Mouse (Mus musculus) left cerebral cortex, adult 11 months (tissue): ENCODE results near the gene Dnajc12.
"Not testable (repeated sequence)": the region's sequence is repeated elsewhere in the genome, so short reads cannot be mapped to it uniquely, and the experiment has no call there.

Experiments used
- DNase-seq: peaks from one replicate; pipeline ENCODE4 v3.0.0; 2022; ENCODE audit warnings: low spot score

Gene Dnajc12

GRCm38 (mm10) chr10:63386444-63386843, 4.2 kb downstream of the Dnajc12 start:
- DNase-seq: peak; percentile 72

GRCm38 (mm10) chr10:63386991-63387390, 4.7 kb downstream of the Dnajc12 start:
- no peak for DNase-seq

GRCm38 (mm10) chr10:63388948-63389347, 6.7 kb downstream of the Dnajc12 start:
- no peak for DNase-seq

GRCm38 (mm10) chr10:63396963-63397362, 14.7 kb downstream of the Dnajc12 start:
- DNase-seq: no peak

GRCm38 (mm10) chr10:63402731-63403504, 20.7 kb downstream of the Dnajc12 start:
- DNase-seq: no peak

- no peak for DNase-seq
Measured at GRCm38 (mm10) chr10:63403636-63404035, 21.4 kb downstream of the Dnajc12 start.

- DNase-seq: no peak
Measured at GRCm38 (mm10) chr10:63410162-63410956, 28.1 kb downstream of the Dnajc12 start.

- DNase-seq: not testable (repeated sequence)
Measured at GRCm38 (mm10) chr10:63411674-63412073, 29.4 kb downstream of the Dnajc12 start.

- DNase-seq: no peak
Measured at GRCm38 (mm10) chr10:63412756-63413155, 30.5 kb downstream of the Dnajc12 start.

GRCm38 (mm10) chr10:63415287-63415686, 33.0 kb downstream of the Dnajc12 start:
- no peak for DNase-seq

- no peak for DNase-seq
Measured at GRCm38 (mm10) chr10:63415850-63416249, 33.6 kb downstream of the Dnajc12 start.

GRCm38 (mm10) chr10:63417061-63417460, 34.8 kb downstream of the Dnajc12 start:
- DNase-seq: no peak

- DNase-seq: no peak
Measured at GRCm38 (mm10) chr10:63421739-63422735, 39.8 kb downstream of the Dnajc12 start, which contains the start of gene Gm7075. Gene Gm7075, minus strand, starts transcription at chr10:63421789.

- no peak for DNase-seq
Measured at GRCm38 (mm10) chr10:63422736-63422992, 40.4 kb downstream of the Dnajc12 start.

GRCm38 (mm10) chr10:63423591-63424474, 41.6 kb downstream of the Dnajc12 start:
- no peak for DNase-seq

- no peak for DNase-seq
Measured at GRCm38 (mm10) chr10:63424475-63424814, 42.2 kb downstream of the Dnajc12 start.

GRCm38 (mm10) chr10:63427146-63427545, 44.9 kb downstream of the Dnajc12 start:
- no peak for DNase-seq

- DNase-seq: no peak
Measured at GRCm38 (mm10) chr10:63428243-63429022, 46.2 kb downstream of the Dnajc12 start.

GRCm38 (mm10) chr10:63429023-63429340, 46.7 kb downstream of the Dnajc12 start:
- DNase-seq: no peak

- peak; percentile 97 for DNase-seq
Measured at GRCm38 (mm10) chr10:63429380-63429779, 47.1 kb downstream of the Dnajc12 start.
